Mouse (Mus musculus) kidney, postnatal 0 days (tissue): Measurements from ENCODE around the gene Tet3. TPM values are rescaled to one million over a fixed set of nuclear protein-coding genes. Genes with fewer than 3 reads are reported as not detected.

Source experiments
- ATAC-seq: fragments of 200-750 bp; cut with Nextera tagmentation; replicated peaks from 2 replicates; pipeline ENCODE4 v1.8.0; 2017; ENCODE audit warnings: low read depth, moderate number of reproducible peaks, moderate TSS enrichment, moderate library complexity; ENCODE audit not compliant: low FRiP score
- DNase-seq: peaks from one replicate; pipeline ENCODE4 v3.0.0-alpha.2; 2016; ENCODE audit warnings: low spot score
- H3K27ac ChIP-seq: fragments of 300-500 bp; sonication (generic); 2 replicates; pipeline ENCODE4 v1.5.1; 2014; ENCODE audit warnings: mild to moderate bottlenecking
- H3K27me3 ChIP-seq: fragments of 300-500 bp; sonication (generic); 2 replicates; pipeline ENCODE4 v1.6.1; 2014; ENCODE audit warnings: low read length, mixed read lengths; ENCODE audit not compliant: insufficient read depth
- H3K36me3 ChIP-seq: fragments of 300-500 bp; sonication (generic); 2 replicates; pipeline ENCODE4 v1.6.1; 2014; ENCODE audit warnings: low read length, mixed read lengths; ENCODE audit not compliant: insufficient read depth
- H3K4me1 ChIP-seq: fragments of 300-500 bp; sonication (generic); replicated peaks from 2 replicates; pipeline ENCODE4 v1.6.1; 2014; ENCODE audit warnings: antibody characterized with exemption, low read length, mixed read lengths; ENCODE audit not compliant: insufficient read depth
- H3K4me2 ChIP-seq: fragments of 300-500 bp; sonication (generic); 2 replicates; pipeline ENCODE4 v1.6.1; 2014; ENCODE audit warnings: mild to moderate bottlenecking, low read length, moderate library complexity, mixed read lengths
- H3K4me3 ChIP-seq: fragments of 300-500 bp; sonication (generic); replicated peaks from 2 replicates; pipeline ENCODE4 v1.5.1; 2014; ENCODE audit warnings: low read depth, low read length
- H3K9ac ChIP-seq: fragments of 300-500 bp; sonication (generic); 2 replicates; pipeline ENCODE4 v1.6.1; 2014; ENCODE audit warnings: low read depth, low read length
- H3K9me3 ChIP-seq: fragments of 300-500 bp; sonication (generic); replicated peaks from 2 replicates; pipeline ENCODE4 v1.6.1; 2016; ENCODE audit warnings: low read length, inconsistent platforms, mixed read lengths
- CTCF ChIP-seq: IDR thresholded peaks from 2 replicates; pipeline ENCODE4 v1.5.1; 2016; ENCODE audit warnings: antibody characterized with exemption, low read depth, mild to moderate bottlenecking, moderate library complexity
- WGBS: fragments of 180-500 bp; shearing (Covaris S2); extraction: QIAGEN DNeasy Blood & Tissue Kit; methylation state at CpG from one replicate; pipeline ENCODE4 v1.1.7; 2014; 5-methylcytosine and 5-hydroxymethylcytosine counted together
- polyA plus RNA-seq: library from polyadenylated mRNA; unstranded; fragments of >200 nt; fragmentation: Nextera tagmentation; extraction: Ambion mirVana; gene quantifications from 2 replicates; pipeline ENCODE4 v1.2.1, GENCODE M21; 2015

Gene Tet3
- polyA plus RNA-seq, 1 experiment from 2014 or later = 32.3 TPM

- no peak for DNase-seq
- H3K4me2 ChIP-seq = 0 out of 2 replicates have a peak overlapping the region, but pooled peaks have one; percentile 13
These were observed 42.4 kb downstream of the Tet3 start for GRCm38 (mm10) chr6:83416261-83417103.

DNA sequence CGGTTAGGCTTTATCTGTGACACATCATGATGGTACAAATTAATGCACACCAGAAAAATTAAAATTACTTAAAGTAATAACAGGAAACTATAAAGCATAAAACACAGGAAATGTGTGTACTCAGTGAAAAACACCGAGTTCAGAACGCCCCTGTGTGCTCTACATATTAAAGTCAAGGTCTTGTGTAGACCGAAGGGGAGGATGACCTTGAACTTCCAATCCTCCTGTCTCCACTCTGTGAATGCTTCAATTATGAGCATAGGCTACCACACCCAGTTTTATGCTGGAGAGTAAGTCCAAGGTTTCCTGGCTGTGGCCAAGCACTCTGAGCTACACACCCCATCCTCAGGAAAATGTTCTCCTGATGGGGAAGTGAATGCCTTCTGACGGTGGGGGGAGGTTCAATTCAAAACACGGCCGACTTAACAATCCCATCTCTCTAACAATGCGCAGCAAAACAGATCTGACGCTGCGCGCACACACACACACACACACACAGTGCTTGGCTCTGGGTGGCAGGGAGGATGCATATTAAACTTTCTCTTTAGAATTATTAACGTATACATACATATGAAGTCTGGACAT lies 43.4 kb downstream of the Tet3 start:
- peaks cover 33% of the 10 kb centered on the region for H3K4me1 ChIP-seq

More at GRCm38 (mm10) chr6:83416261-83417103, 42.4 kb downstream of the Tet3 start:
- 56% methylated on average over 3 of the region's 3 CpGs for WGBS
- no peak for ATAC-seq
- Histone ChIP-seq H3K36me3 (no peaks in the 10 kb centered on the region), H3K27me3 (no peaks in the 10 kb centered on the region), H3K9me3 (no peaks in the 10 kb centered on the region), H3K4me1 (peaks cover 33% of the 10 kb centered on the region), H3K4me3 (no peak overlapping the region), H3K27ac (peak overlapping the region; percentile 67), H3K9ac (no peak overlapping the region)
- TF ChIP-seq CTCF = no peak

DNA sequence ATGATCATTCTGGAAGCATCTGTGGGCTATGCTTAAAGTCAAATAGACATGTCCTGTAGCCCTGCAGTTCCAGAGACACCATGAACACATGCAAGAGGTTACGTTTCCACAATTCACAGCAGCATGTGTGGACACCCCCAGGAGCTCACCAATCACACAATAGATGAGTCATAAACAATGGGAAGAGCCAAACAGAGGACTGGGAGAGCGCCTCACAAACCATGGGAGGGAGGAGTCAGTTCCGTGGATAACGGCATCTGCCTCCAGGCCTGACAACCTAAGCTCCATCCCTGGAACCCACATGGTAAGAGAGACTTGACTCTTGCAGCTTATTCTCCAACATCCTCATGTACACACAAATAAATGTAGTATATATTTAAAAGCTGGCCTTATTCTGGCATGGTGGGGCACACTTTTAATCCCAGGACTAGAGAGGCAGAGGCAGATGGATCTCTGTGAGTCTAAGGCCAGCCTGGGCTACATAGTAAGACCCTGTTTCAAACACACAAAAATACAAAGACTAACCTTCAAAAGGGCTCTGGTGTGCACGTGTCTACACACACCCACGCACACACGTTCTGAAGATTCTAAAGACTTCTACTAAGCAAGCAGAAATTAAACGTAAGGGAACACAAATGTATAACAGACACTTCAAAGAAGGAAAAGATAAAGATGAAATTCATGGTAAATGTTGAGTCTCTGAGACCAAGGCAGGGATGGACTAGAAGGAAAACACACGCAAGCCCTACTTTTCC lies 44.1 kb downstream of the Tet3 start:
- 83% methylated on average over 9 of the region's 9 CpGs for WGBS
- no peak overlapping the region for H3K9ac ChIP-seq
- TF ChIP-seq CTCF = no peak
- DNase-seq = no peak
- H3K27me3 ChIP-seq = no peaks in the 10 kb centered on the region
- no peak overlapping the region for H3K4me3 ChIP-seq
- ATAC-seq = no peak
- 0 out of 2 replicates have a peak, but pooled peaks cover 4% of the 10 kb centered on the region for H3K36me3 ChIP-seq
- H3K27ac ChIP-seq = no peak overlapping the region
- no peaks in the 10 kb centered on the region for H3K9me3 ChIP-seq
- H3K4me1 ChIP-seq = peaks cover 33% of the 10 kb centered on the region
- no peak overlapping the region for H3K4me2 ChIP-seq

More for the DNA sequence above, 43.4 kb downstream of the Tet3 start:
- 75% methylated on average over 12 of the region's 12 CpGs for WGBS
- DNase-seq (no peak), ATAC-seq (no peak)
- Histone ChIP-seq H3K4me2 (no peak overlapping the region), H3K9me3 (no peaks in the 10 kb centered on the region), H3K27ac (peak overlapping the region; percentile 67; the same call in 1 of the 2 replicates), H3K27me3 (no peaks in the 10 kb centered on the region), H3K9ac (no peak overlapping the region), H3K4me3 (no peak overlapping the region), H3K36me3 (0 out of 2 replicates have a peak, but pooled peaks cover under 1% of the 10 kb centered on the region)
- no peak for TF ChIP-seq CTCF

- TF ChIP-seq CTCF = no peak
- Histone ChIP-seq H3K36me3 (0 out of 2 replicates have a peak, but pooled peaks cover 4% of the 10 kb centered on the region), H3K27ac (no peak overlapping the region), H3K9ac (no peak overlapping the region), H3K4me2 (no peak overlapping the region), H3K4me3 (no peak overlapping the region), H3K27me3 (no peaks in the 10 kb centered on the region), H3K9me3 (no peaks in the 10 kb centered on the region), H3K4me1 (peaks cover 32% of the 10 kb centered on the region)
- 72% methylated on average over 1 of the region's 1 CpGs for WGBS
- ATAC-seq = no peak
- DNase-seq = no peak
These were observed 45.2 kb downstream of the Tet3 start for GRCm38 (mm10) chr6:83413686-83414085.

DNA sequence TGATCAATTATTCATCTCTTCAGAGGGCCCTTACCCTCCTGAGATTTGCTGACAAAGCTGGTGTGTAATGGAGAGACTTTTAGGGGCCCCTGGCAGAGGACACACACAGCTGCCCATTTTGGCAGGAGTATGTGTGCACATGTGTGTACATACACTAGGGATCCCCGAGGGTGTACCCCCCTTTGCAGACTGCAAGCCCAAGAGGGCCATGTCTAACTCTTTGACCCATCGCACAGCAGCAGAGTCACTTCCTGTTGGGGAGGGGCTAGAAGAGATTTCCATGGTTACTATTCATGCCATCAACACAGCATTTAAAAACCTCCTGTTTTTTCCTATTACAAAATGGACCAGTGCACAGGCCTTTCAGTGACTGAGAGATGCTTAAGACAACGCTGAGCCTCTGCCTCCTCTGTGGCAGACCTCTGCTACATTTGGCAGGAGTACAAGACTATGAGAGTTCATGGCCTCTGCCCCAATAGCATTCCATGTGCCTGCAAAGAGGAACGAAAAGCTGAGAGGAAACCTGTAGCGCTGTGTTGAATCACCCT lies 46.0 kb downstream of the Tet3 start:
- DNase-seq = peak; percentile 54
- ATAC-seq = peak; percentile 33

More for the DNA sequence above, 46.0 kb downstream of the Tet3 start:
- no peaks in the 10 kb centered on the region for H3K9me3 ChIP-seq
- H3K4me1 ChIP-seq = peaks cover 29% of the 10 kb centered on the region
- no peak for TF ChIP-seq CTCF
- no peak overlapping the region for H3K4me3 ChIP-seq
- H3K36me3 ChIP-seq = 0 out of 2 replicates have a peak, but pooled peaks cover 4% of the 10 kb centered on the region
- WGBS = 29% methylated on average over 5 of the region's 5 CpGs
- H3K27me3 ChIP-seq = no peaks in the 10 kb centered on the region
- no peak overlapping the region for H3K9ac ChIP-seq
- no peak overlapping the region; the same call in 1 of the 2 replicates for H3K27ac ChIP-seq
- no peak overlapping the region for H3K4me2 ChIP-seq
